Mouse (Mus musculus) myocyte (in vitro differentiated cells): Measurements from ENCODE around the gene Csmd2. TPM values are rescaled to one million over a fixed set of nuclear protein-coding genes. Genes with fewer than 3 reads are reported as not detected.

Experiments
- H3K27me3 ChIP-seq: one replicate; pipeline ENCODE4 v1.6.1; 2011; ENCODE audit not compliant: control insufficient read depth, insufficient read depth, insufficient read length
- H3K36me3 ChIP-seq: one replicate; pipeline ENCODE4 v1.6.1; 2011; ENCODE audit not compliant: control insufficient read depth, insufficient read depth
- H3K4me2 ChIP-seq: one replicate; pipeline ENCODE4 v1.6.1; 2011; ENCODE audit warnings: low read depth, control low read depth
- H3K4me3 ChIP-seq: one replicate; pipeline ENCODE4 v1.5.1; 2011; ENCODE audit warnings: mild to moderate bottlenecking, control low read depth, moderate library complexity
- H3K79me2 ChIP-seq: one replicate; pipeline ENCODE4 v1.6.1; 2011; ENCODE audit not compliant: control insufficient read depth, insufficient read depth
- H3ac ChIP-seq: one replicate; pipeline ENCODE4 v1.6.1; 2011; ENCODE audit not compliant: control insufficient read depth, insufficient read length
- CEBPB ChIP-seq: IDR thresholded peaks from 2 replicates; pipeline ENCODE4 v1.6.1; 2011; ENCODE audit warnings: mild to moderate bottlenecking, moderate library complexity; ENCODE audit not compliant: poor library complexity, insufficient read depth, severe bottlenecking
- E2F4 ChIP-seq: IDR thresholded peaks from one replicate; pipeline ENCODE4 v1.6.1; 2011; ENCODE audit warnings: mild to moderate bottlenecking, control low read depth, moderate library complexity; ENCODE audit not compliant: insufficient read depth
- MAX ChIP-seq: IDR thresholded peaks from one replicate; pipeline ENCODE4 v1.6.1; 2011; ENCODE audit warnings: low read depth, mild to moderate bottlenecking, control low read depth
- MYOD1 ChIP-seq, 3 experiments: IDR thresholded peaks; one replicate each; pipeline ENCODE4 v1.6.1; 2011; ENCODE audit warnings: control low read depth in 2 of 3, low read depth in 2 of 3, mild to moderate bottlenecking in 2 of 3, moderate library complexity in 1 of 3; ENCODE audit not compliant: insufficient read length in 2 of 3, control insufficient read depth in 1 of 3
- MYOG ChIP-seq, 3 experiments: IDR thresholded peaks; one replicate each; pipeline ENCODE4 v1.6.1; 2011; ENCODE audit warnings: control low read depth in 2 of 3, low read depth in 2 of 3, mild to moderate bottlenecking in 2 of 3; ENCODE audit not compliant: insufficient read length in 2 of 3, control insufficient read depth in 1 of 3, insufficient read depth in 1 of 3
- POLR2A ChIP-seq: IDR thresholded peaks from one replicate; pipeline ENCODE4 v1.6.1; 2011; ENCODE audit warnings: low read depth, mild to moderate bottlenecking, control low read depth, moderate library complexity; ENCODE audit not compliant: insufficient read length
- POLR2AphosphoS2 ChIP-seq: IDR thresholded peaks from one replicate; pipeline ENCODE4 v1.6.1; 2011; ENCODE audit warnings: low read depth, control low read depth; ENCODE audit not compliant: insufficient read length
- REST ChIP-seq: IDR thresholded peaks from one replicate; pipeline ENCODE4 v1.6.1; 2011; ENCODE audit warnings: mild to moderate bottlenecking, control low read depth, moderate library complexity; ENCODE audit not compliant: insufficient read depth, insufficient read length
- SRF ChIP-seq: IDR thresholded peaks from one replicate; pipeline ENCODE4 v1.6.1; 2011; ENCODE audit warnings: low read depth; ENCODE audit not compliant: control insufficient read depth, insufficient read length
- TCF12 ChIP-seq: IDR thresholded peaks from one replicate; pipeline ENCODE4 v1.6.1; 2011; ENCODE audit warnings: mild to moderate bottlenecking, control low read depth; ENCODE audit not compliant: poor library complexity, insufficient read depth, severe bottlenecking
- TCF3 ChIP-seq: IDR thresholded peaks from one replicate; pipeline ENCODE4 v1.6.1; 2011; ENCODE audit warnings: low read depth, control low read depth; ENCODE audit not compliant: insufficient read length
- USF1 ChIP-seq: IDR thresholded peaks from one replicate; pipeline ENCODE4 v1.6.1; 2011; ENCODE audit warnings: low read depth, mild to moderate bottlenecking, control low read depth, moderate library complexity
- polyA plus RNA-seq: library from polyadenylated mRNA; unstranded; fragments of >200 nt; fragmentation: generic; extraction: Trizol; gene quantifications from one replicate; pipeline ENCODE4 v1.2.1, GENCODE M21; 2012; ENCODE audit warnings: missing spikeins

The Csmd2 gene
- polyA plus RNA-seq, 1 experiment: not detected

GRCm38 (mm10) chr4:128245201-128245600, 257.5 kb downstream of the Csmd2 start:
- Histone ChIP-seq H3K79me2 (no peaks in the 10 kb centered on the region), H3K36me3 (no peaks in the 10 kb centered on the region), H3K27me3 (no peaks in the 10 kb centered on the region), H3K4me3 (no peak overlapping the region), H3ac (no peak overlapping the region), H3K4me2 (no peak overlapping the region)
- TF ChIP-seq TCF3 (no peak), MAX (no peak), E2F4 (no peak), USF1 (no peak), SRF (no peak), POLR2AphosphoS2 (no peak), POLR2A (no peak)

- H3K4me2 ChIP-seq: no peak overlapping the region
- H3K27me3 ChIP-seq: no peaks in the 10 kb centered on the region
- no peak overlapping the region for H3ac ChIP-seq
- H3K4me3 ChIP-seq: no peak overlapping the region
- H3K79me2 ChIP-seq: no peaks in the 10 kb centered on the region
- H3K36me3 ChIP-seq: no peaks in the 10 kb centered on the region
- TF ChIP-seq REST (no peak), MYOD1 (IDR thresholded peaks at IDR 0.05; ENCODE audit: control insufficient read depth in 1 of 3, insufficient read length in 2 of 3, low read depth in 2 of 3) (no peak), MAX (no peak), USF1 (no peak), POLR2AphosphoS2 (no peak), MYOG (IDR thresholded peaks at IDR 0.05; ENCODE audit: control insufficient read depth in 1 of 3, insufficient read depth in 1 of 3, insufficient read length in 2 of 3, low read depth in 2 of 3) (no peak), POLR2A (no peak), CEBPB (no peak), SRF (no peak), TCF12 (no peak), E2F4 (no peak), TCF3 (no peak)
These were observed 261.0 kb downstream of the Csmd2 start for GRCm38 (mm10) chr4:128248676-128249075.

- TF ChIP-seq SRF (no peak), CEBPB (no peak), POLR2AphosphoS2 (no peak), MYOG (IDR thresholded peaks at IDR 0.05; ENCODE audit: control insufficient read depth in 1 of 3, insufficient read depth in 1 of 3, insufficient read length in 2 of 3, low read depth in 2 of 3) (no peak), E2F4 (no peak), TCF3 (no peak), POLR2A (no peak), USF1 (no peak), TCF12 (no peak), MYOD1 (IDR thresholded peaks at IDR 0.05; ENCODE audit: control insufficient read depth in 1 of 3, insufficient read length in 2 of 3, low read depth in 2 of 3) (no peak), MAX (no peak), REST (no peak)
- no peaks in the 10 kb centered on the region for H3K36me3 ChIP-seq
- H3ac ChIP-seq: no peak overlapping the region
- no peak overlapping the region for H3K4me2 ChIP-seq
- H3K4me3 ChIP-seq: no peak overlapping the region
- H3K79me2 ChIP-seq: no peaks in the 10 kb centered on the region
- H3K27me3 ChIP-seq: no peaks in the 10 kb centered on the region
These were observed 271.6 kb downstream of the Csmd2 start for GRCm38 (mm10) chr4:128259211-128259610.

GRCm38 (mm10) chr4:128260907-128261560, 273.4 kb downstream of the Csmd2 start, which contains the start of gene Hmgb4:
Gene Hmgb4 (minus strand): TSS chr4:128260957.
- no peak within 1 kb of the TSS for H3K4me2 ChIP-seq

More at GRCm38 (mm10) chr4:128260907-128261560, 273.4 kb downstream of the Csmd2 start, which contains the start of gene Hmgb4:
- H3K79me2 ChIP-seq: no peaks in the 10 kb centered on the region
- TF ChIP-seq E2F4 (no peak), TCF3 (no peak), POLR2A (no peak), USF1 (no peak), MYOG (IDR thresholded peaks at IDR 0.05; ENCODE audit: control insufficient read depth in 1 of 3, insufficient read depth in 1 of 3, insufficient read length in 2 of 3, low read depth in 2 of 3) (no peak), POLR2AphosphoS2 (no peak), TCF12 (no peak), CEBPB (no peak), MYOD1 (IDR thresholded peaks at IDR 0.05; ENCODE audit: control insufficient read depth in 1 of 3, insufficient read length in 2 of 3, low read depth in 2 of 3) (no peak), MAX (no peak), SRF (no peak), REST (no peak)
- H3K36me3 ChIP-seq: no peaks in the 10 kb centered on the region
- no peak within 1 kb of the TSS for H3ac ChIP-seq
- no peak within 1 kb of the TSS for H3K4me3 ChIP-seq
- H3K27me3 ChIP-seq: no peaks in the 10 kb centered on the region
